Mouse (Mus musculus): ENCODE measurements around the gene Gpr180. TPM values are rescaled to one million over a fixed set of nuclear protein-coding genes. Genes with fewer than 3 reads are reported as not detected.
"Not testable (repeated sequence)": the region's sequence is repeated elsewhere in the genome, so short reads cannot be mapped to it uniquely, and the experiment has no call there.

Gene Gpr180
- 48.7 and 51.7 TPM in 2 replicates for polyA plus RNA-seq (2015; fragmentation: Nextera tagmentation; extraction: Ambion mirVana)

DNA sequence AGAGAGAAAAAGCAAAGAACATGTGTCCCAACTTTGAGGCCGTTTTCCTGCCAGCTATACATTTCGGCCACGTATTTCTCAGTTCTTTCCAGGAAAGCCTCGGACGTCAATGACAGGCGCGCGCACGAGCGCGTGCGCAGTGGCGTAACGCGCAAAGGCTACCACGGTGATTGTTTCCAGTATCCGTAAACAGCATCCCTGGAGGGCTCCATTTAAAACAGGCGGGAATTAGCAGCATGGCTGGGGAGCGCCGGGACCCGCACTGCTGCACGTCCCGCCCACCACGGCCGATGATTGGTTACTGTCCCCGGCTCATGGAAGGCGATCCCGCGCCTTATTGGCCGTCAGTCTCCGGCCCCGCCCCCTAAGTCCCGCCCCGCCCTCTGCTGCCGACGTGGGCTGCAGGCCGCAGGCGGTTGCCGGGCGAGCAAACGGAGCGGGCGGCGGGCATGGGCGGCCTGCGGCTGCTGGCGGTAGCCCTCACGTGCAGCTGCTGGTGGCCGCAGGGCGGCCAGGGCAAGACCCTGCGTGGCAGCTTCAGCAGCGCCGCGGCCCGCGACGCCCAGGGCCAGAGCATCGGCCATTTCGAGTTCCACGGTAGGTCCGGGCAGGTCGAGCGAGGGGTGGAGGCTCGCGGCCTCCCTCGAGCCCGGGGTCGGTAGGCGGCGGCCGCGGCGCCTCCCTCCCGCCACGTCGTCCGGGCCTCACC lies at the start of gene Gpr180:
TSS of gene Gpr180 (plus strand) at position 415 of the 709 bp plus-strand sequence.
- Histone ChIP-seq H3K36me3 (peaks cover 14% of the 10 kb centered on the region), H3K4me2 (peak within 1 kb of the TSS; percentile 71), H3K27ac (replicated peaks) (peak within 1 kb of the TSS; percentile 86), H3K9ac (replicated peaks) (peak within 1 kb of the TSS; percentile 83), H3K9me3 (replicated peaks) (no peaks in the 10 kb centered on the region), H3K4me1 (peaks cover 26% of the 10 kb centered on the region), H3K4me3 (replicated peaks) (peak within 1 kb of the TSS; percentile 92), H3K27me3 (replicated peaks) (0 out of 2 replicates have a peak, but pooled peaks cover 3% of the 10 kb centered on the region)
- 0% methylated on average over 72 of the region's 77 CpGs for WGBS
- peak; percentile 96 for ATAC-seq (ENCODE audit: low FRiP score)

DNA sequence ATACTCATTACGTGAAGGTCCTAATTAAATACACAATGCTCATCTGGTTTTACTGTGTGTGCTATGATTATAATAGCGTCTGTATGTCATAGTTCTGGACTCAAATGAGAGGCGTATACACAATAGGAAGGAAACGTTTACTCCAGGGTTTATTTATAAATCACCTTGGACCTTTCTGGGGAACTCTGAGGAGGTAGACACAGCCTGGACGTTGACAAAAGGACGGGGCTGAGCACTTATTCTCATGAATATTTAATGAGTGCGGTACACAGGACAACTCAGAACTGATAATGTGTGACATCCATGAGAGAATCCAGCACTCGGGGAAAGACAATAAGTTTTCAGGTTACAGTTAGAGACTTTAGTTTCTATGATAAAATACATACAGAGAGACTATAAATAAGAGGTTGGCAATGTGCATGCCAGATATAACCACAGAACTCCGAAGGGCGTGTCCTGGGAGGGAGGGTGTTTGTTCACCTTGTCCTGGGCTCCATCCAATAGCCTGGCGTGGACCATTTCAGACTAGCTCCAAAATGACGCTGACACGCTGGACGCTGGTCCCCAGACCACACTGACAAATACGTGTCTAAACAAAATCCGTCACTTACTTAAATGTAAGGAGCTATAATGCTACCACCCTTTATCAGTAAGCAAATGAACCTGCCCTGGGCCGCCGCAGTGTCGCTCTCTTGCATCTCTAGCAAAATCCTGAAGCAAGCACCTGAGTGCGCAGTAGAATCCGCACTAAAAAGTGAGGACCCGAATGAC lies 48.3 kb upstream of the Gpr180 start:
- WGBS: 3% methylated on average over 22 of the region's 22 CpGs
- Histone ChIP-seq H3K9me3 (replicated peaks) (no peaks in the 10 kb centered on the region), H3K4me1 (peaks cover 22% of the 10 kb centered on the region), H3K4me3 (replicated peaks) (peak overlapping the region; percentile 64), H3K4me2 (peak overlapping the region; percentile 74), H3K9ac (replicated peaks) (peak overlapping the region; percentile 57), H3K36me3 (no peaks in the 10 kb centered on the region), H3K27ac (replicated peaks) (peak overlapping the region; percentile 78), H3K27me3 (replicated peaks) (no peaks in the 10 kb centered on the region)
- peak; percentile 39 for ATAC-seq (ENCODE audit: low FRiP score)

- Histone ChIP-seq H3K9ac (replicated peaks) (peak overlapping the region; percentile 57), H3K36me3 (no peaks in the 10 kb centered on the region), H3K27me3 (replicated peaks) (no peaks in the 10 kb centered on the region), H3K4me3 (replicated peaks) (peak overlapping the region; percentile 64), H3K4me2 (peak overlapping the region; percentile 74), H3K27ac (replicated peaks) (peak overlapping the region; percentile 78), H3K4me1 (peaks cover 22% of the 10 kb centered on the region), H3K9me3 (replicated peaks) (no peaks in the 10 kb centered on the region)
- peak; percentile 79 for ATAC-seq (ENCODE audit: low FRiP score)
- under 1% methylated on average over 44 of the region's 44 CpGs for WGBS
These were observed 47.6 kb upstream of the Gpr180 start for GRCm38 (mm10) chr14:118089215-118089805.

DNA sequence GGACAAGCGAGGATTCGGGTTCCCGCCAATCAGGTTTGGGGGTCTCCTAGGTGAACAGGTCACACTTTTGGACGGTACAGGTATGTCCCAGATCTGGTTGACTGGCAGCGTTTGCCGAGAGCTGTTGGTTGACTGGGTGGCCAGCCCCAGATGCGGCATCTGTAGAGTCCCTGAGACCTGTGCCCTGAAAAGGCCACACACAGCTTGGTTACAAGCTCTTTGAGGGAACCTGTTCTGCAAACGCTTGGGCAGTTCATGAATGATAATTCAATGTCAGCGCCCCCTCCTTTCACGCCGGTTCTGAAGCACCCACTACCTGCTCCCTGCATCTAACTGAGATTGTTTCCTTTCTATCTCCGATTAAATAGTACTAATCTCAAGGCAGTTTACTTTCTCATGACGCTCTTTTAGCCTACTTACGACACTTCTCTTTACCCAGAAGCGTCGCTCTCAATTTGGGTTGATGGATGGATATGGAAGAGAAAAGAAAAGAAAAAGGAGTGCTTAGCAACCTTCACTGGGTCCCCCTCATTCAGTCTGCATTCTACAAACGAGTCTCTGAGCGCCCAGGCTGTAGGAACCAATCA lies 47.1 kb upstream of the Gpr180 start:
- peak overlapping the region; percentile 74 for H3K4me2 ChIP-seq
- H3K9ac ChIP-seq (replicated peaks): peak overlapping the region; percentile 57
- H3K4me3 ChIP-seq (replicated peaks): peak overlapping the region; percentile 64
- WGBS: 1% methylated on average over 18 of the region's 18 CpGs
- H3K36me3 ChIP-seq: no peaks in the 10 kb centered on the region
- peak overlapping the region; percentile 78 for H3K27ac ChIP-seq (replicated peaks)
- H3K4me1 ChIP-seq: peaks cover 22% of the 10 kb centered on the region
- H3K9me3 ChIP-seq (replicated peaks): no peaks in the 10 kb centered on the region
- no peaks in the 10 kb centered on the region for H3K27me3 ChIP-seq (replicated peaks)
- peak; percentile 48 for ATAC-seq (ENCODE audit: low FRiP score)

GRCm38 (mm10) chr14:118098265-118098664 lies 38.7 kb upstream of the Gpr180 start:
- no peaks in the 10 kb centered on the region for H3K36me3 ChIP-seq
- no peaks in the 10 kb centered on the region for H3K27me3 ChIP-seq (replicated peaks)
- no peak for ATAC-seq (ENCODE audit: low FRiP score)
- H3K9ac ChIP-seq (replicated peaks): no peak overlapping the region
- no peak overlapping the region for H3K4me2 ChIP-seq
- no peaks in the 10 kb centered on the region for H3K9me3 ChIP-seq (replicated peaks)
- no peaks in the 10 kb centered on the region for H3K4me1 ChIP-seq
- 79% methylated on average over 2 of the region's 2 CpGs for WGBS
- H3K27ac ChIP-seq (replicated peaks): no peak overlapping the region
- H3K4me3 ChIP-seq (replicated peaks): no peak overlapping the region

- Histone ChIP-seq H3K9me3 (replicated peaks) (no peaks in the 10 kb centered on the region), H3K4me2 (no peak overlapping the region), H3K27ac (replicated peaks) (no peak overlapping the region), H3K4me3 (replicated peaks) (no peak overlapping the region), H3K36me3 (no peaks in the 10 kb centered on the region), H3K9ac (replicated peaks) (no peak overlapping the region), H3K27me3 (replicated peaks) (no peaks in the 10 kb centered on the region), H3K4me1 (no peaks in the 10 kb centered on the region)
- 81% methylated on average over 14 of the region's 14 CpGs for WGBS
- ATAC-seq (ENCODE audit: low FRiP score): no peak
These were observed 35.5 kb upstream of the Gpr180 start for GRCm38 (mm10) chr14:118101227-118101990.

GRCm38 (mm10) chr14:118107479-118107878 lies 29.5 kb upstream of the Gpr180 start:
- H3K4me2 ChIP-seq; H3K4me1 ChIP-seq; ATAC-seq (ENCODE audit: low FRiP score); H3K27ac ChIP-seq (replicated peaks); H3K4me3 ChIP-seq (replicated peaks); H3K9me3 ChIP-seq (replicated peaks); H3K9ac ChIP-seq (replicated peaks); H3K27me3 ChIP-seq (replicated peaks): not testable (repeated sequence)
- WGBS: 94% methylated on average over 2 of the region's 2 CpGs
- H3K36me3 ChIP-seq: peaks cover 17% of the 10 kb centered on the region

- Histone ChIP-seq H3K27ac (replicated peaks) (no peak overlapping the region), H3K4me2 (no peak overlapping the region), H3K27me3 (replicated peaks) (no peaks in the 10 kb centered on the region), H3K9ac (replicated peaks) (no peak overlapping the region), H3K9me3 (replicated peaks) (no peaks in the 10 kb centered on the region), H3K36me3 (peaks cover 64% of the 10 kb centered on the region), H3K4me3 (replicated peaks) (no peak overlapping the region), H3K4me1 (no peaks in the 10 kb centered on the region)
- no peak for ATAC-seq (ENCODE audit: low FRiP score)
- WGBS: 95% methylated on average over 6 of the region's 6 CpGs
These were observed 23.8 kb upstream of the Gpr180 start for GRCm38 (mm10) chr14:118113116-118113515.

DNA sequence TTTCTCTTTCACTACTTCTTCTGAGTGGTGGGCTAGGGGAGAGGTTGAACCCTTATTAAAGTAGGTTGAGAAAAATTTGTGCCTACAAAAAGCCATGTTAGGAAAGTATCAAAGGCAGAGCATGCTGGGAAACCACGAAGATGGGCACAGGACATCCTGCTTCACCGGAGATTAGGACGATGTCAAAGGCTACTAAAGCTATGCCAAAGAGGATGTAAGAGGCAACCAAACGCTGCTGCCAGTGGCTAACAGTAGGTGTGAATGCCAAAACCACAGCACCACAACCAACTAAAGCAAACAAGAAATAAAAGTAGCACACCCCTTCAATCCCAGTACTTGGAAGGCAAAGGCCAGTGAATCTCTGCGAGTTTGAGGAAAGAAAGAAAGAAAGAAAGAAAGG lies 12.8 kb upstream of the Gpr180 start:
- Histone ChIP-seq H3K27me3 (replicated peaks) (no peaks in the 10 kb centered on the region), H3K9me3 (replicated peaks) (no peaks in the 10 kb centered on the region), H3K4me2 (no peak overlapping the region), H3K4me3 (replicated peaks) (no peak overlapping the region), H3K36me3 (peaks cover 59% of the 10 kb centered on the region), H3K27ac (replicated peaks) (no peak overlapping the region), H3K9ac (replicated peaks) (no peak overlapping the region), H3K4me1 (no peaks in the 10 kb centered on the region)
- ATAC-seq (ENCODE audit: low FRiP score): no peak
- 92% methylated on average over 5 of the region's 5 CpGs for WGBS

- no peak overlapping the region for H3K4me3 ChIP-seq (replicated peaks)
- H3K9me3 ChIP-seq (replicated peaks): no peaks in the 10 kb centered on the region
- no peak overlapping the region for H3K4me2 ChIP-seq
- no peaks in the 10 kb centered on the region for H3K4me1 ChIP-seq
- no peak overlapping the region for H3K27ac ChIP-seq (replicated peaks)
- H3K27me3 ChIP-seq (replicated peaks): no peaks in the 10 kb centered on the region
- H3K9ac ChIP-seq (replicated peaks): no peak overlapping the region
- ATAC-seq (ENCODE audit: low FRiP score): no peak
- 87% methylated on average over 4 of the region's 4 CpGs for WGBS
- H3K36me3 ChIP-seq: peaks cover 53% of the 10 kb centered on the region
These were observed 12.2 kb upstream of the Gpr180 start for GRCm38 (mm10) chr14:118124771-118125170.

- no peak overlapping the region for H3K27ac ChIP-seq (replicated peaks)
- H3K4me3 ChIP-seq (replicated peaks): no peak overlapping the region
- 93% methylated on average over 5 of the region's 5 CpGs for WGBS
- H3K9me3 ChIP-seq (replicated peaks): no peaks in the 10 kb centered on the region
- H3K9ac ChIP-seq (replicated peaks): no peak overlapping the region
- no peak overlapping the region for H3K4me2 ChIP-seq
- ATAC-seq (ENCODE audit: low FRiP score): no peak
- peaks cover 39% of the 10 kb centered on the region for H3K36me3 ChIP-seq
- no peaks in the 10 kb centered on the region for H3K27me3 ChIP-seq (replicated peaks)
- H3K4me1 ChIP-seq: peaks cover 2% of the 10 kb centered on the region
These were observed 10.7 kb upstream of the Gpr180 start for GRCm38 (mm10) chr14:118126301-118126700.

Data from neural tube, embryonic 15.5 days (tissue).